Mouse (Mus musculus) WW6 (cell line): ENCODE data around the gene Krt87.

Experiments used
- DNase-seq: peaks from one replicate; pipeline ENCODE4 v3.0.0-alpha.2; 2013; ENCODE audit warnings: low read depth, low spot score

Gene Krt87

DNA sequence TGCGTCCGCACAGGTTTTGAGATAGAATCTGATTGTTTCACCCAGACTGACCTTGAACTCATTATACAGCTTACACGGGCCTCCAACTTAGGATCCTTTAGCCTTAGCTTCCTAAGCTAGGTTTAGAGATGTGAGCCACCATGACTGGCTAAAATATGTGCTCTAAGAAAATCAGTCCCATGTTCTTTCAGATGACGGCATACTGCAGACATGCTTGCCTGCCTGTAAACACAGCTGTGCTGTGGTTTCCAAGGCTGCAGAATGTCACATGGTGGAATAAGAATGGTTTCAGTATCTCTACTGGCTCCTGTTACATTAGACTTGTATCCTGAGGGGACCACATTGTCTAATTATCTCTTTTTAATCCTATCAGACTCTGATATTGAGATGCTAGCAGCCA lies 19.7 kb downstream of the Krt87 start:
- DNase-seq = no peak

DNA sequence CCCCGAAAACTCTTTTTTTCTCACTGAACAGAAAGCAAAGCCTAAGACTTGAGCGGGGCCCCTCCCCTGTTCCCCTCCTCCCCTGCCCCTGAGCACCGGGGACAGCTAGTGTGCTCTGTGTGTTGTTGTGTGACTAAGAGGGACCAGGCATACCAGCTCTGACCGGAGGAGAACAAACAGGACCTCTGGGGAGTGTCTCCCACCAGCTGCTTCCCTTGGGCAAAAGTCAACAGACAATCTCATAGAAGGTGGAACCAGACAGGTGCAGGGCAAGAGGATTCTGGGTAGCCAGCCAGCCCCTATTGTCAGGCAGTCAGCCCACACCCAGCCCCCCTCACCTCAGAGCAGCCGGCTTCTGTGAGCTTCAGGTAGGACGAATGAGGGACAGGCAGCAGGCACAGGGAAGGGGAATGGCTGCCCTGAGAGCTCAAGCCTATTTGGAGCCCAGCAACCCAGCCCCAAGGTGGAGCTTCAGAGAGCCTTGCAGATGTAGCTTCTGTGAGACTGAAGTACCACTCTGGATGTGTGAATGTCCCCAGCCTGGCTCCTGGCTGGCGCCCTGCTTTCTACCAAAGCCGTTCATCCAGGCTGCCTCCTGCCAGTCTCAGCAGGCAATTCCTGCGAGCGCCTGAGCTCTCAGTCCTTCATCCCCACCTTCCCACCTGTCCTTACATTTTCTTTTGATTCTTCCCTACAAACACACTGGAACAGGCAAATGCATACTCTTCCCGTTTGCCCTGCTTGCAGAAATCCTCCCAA lies 23.6 kb downstream of the Krt87 start:
- no peak for DNase-seq

DNA sequence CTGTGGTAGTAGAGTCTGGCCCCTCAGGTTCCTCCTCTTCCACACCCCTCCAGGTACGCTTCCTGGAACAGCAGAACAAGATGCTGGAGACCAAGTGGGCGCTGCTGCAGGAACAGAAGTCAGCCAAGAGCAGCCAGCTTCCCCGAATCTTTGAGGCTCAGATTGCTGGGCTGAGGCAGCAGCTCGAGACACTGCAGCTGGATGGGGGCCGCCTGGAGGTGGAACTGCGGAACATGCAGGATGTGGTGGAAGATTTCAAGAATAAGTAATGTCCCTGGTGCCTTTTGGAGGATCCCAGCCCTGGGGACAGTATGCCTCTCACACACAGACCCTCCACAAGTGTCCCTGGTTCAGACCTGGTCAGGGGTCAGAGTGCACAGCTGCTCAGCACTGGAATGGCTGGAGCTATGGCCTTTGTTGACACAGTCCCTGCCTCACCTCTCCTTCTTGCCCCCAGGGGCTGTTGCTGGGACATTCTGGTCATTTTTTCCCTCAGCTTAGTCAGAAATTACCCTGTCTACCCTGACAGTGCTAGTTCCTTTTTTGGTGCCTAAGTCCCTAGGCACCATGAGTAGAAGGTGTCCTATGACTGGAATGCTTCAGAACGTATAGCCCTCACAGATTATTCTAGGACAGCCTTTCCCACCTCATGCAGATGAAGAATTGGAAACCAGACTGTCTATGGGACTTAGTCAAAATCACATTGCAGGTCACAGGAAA lies 24.5 kb downstream of the Krt87 start:
- DNase-seq = no peak

DNA sequence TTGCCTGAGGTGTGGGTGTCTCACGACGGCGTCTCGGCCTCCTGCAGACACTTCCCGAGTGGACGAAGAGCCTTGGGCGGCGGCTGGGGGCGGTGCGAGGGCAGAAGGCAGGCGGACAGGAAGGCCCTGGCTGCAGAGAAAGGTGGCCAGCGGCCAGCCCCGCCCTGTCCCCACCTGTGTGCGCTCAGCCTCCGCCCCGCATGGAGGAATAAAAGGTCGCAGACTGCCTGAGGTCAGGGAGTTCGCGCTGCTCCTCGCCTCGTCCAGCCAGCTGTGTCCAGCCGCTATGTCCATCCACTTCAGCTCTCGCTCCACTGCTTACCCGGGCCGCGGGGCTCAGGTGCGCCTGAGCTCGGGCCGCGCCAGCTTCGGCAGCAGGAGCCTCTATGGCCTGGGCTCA lies 26.4 kb downstream of the Krt87 start:
- DNase-seq = no peak

DNA sequence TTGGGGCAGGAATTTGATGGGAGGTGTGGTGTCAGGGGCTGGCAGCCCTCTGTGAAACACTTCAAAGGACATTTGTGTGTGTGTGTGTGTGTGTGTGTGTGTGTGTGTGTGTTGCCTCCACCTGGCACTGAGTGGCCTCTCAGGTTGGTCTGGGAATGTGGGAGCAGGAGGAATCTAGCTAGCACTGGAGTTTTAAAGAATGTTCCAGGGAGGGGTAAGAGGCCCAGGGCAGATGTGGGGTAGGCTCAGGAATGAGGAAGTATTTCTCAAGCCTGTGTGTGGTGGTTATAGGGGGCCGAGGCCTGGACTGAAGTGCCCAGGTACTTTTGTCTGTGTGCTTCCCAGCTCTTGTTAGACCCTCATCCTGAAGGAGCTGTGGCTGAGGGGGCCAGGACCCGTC lies 27.8 kb downstream of the Krt87 start, which contains the start of gene Krt7:
Gene Krt7 (plus strand): TSS at position 269 of the 400 bp plus-strand sequence.
- no peak for DNase-seq

DNA sequence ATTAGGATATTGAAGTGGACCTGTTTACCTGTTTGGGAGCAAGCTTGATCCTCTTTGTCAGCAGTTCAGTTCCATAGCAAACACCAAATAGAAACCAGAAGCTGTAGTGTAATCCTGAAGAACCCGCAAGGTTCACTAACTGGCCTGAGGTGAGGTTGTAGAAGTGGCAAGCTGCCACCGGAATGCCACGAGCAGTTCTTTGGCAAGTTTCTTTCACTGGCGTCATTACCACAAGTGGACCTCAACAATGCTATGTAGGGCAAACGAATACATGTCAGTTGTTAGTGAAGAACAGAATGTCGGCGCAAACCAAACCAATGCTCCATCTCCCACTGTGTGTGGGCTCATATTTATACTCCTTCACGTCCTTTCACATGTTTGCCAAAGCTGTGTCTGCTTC lies 40.3 kb downstream of the Krt87 start:
- no peak for DNase-seq

DNA sequence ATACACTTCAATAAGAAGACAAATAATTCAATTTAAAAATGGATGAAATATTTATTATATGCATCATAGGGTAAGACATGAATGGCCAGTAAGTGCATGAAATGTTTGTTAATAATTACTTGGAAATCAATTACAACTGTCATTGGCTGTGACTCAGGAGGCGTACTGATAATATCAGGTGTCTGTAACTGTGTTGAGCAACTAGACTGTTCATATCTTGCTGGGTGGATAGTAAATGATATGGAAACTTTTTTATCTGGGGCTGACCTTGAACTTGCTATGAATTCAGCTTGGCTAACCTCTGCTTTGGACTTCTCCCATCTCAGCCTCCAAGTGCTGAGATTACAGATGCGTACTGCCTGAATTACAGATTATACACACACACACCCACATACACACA lies 40.9 kb downstream of the Krt87 start:
- DNase-seq = no peak

DNA sequence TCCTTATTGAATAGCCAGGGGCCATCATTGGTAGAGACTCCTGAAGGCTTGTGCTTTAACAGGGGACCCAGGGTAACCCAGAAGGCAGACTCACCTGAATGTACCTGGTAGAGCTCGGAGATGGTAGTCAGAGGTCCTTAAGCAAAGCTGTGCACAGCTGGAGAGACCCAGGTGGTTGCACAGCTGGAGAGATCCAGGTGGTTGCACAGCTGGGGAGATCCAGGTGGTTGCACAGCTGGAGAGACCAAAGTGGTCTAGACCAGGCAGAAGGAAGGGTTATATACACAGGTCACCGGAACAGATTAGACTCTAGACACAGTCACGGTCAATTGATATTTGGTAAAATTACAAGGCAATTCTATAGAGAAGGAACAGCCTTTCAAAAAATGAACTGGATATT lies 41.7 kb downstream of the Krt87 start:
- no peak for DNase-seq

DNA sequence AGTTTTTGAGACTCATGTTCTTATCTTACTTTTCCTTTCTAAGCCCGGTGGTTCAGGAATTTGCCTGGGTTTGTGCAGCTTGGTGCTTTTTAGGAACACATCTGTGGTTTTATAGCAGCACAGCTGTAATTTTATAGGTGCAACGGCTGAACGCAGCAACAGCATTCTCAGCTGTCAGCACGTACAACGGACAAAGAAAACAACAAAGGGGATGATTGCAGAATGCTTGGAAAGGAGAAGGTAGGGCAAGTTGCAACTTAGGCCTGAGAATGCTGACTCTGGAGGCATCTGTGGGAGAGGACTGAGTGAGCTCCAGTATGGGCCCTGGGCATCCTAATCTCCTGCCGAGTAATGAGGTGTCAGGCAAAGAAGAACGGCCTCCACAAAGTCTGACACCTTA lies 42.1 kb downstream of the Krt87 start:
- no peak for DNase-seq

DNA sequence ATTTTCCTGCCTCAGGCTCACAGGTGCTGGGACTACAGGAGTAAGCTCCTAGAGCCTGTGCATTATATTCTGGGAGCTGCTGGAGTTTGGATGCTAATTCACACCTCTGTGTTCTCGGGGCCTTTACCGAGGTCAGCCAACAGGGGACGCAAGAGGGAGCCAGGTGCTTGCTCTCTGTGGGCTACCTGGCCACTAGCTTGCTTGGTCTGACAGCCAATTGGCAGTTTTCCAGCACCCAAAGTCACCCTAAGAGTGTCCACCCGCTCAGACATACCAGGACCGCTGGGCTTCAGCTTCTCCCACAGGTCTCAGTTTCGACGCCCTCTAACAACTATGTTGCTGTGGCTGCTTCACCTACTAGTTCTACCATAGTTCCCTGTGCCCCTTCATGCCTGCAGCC lies 43.7 kb downstream of the Krt87 start:
- DNase-seq = no peak

DNA sequence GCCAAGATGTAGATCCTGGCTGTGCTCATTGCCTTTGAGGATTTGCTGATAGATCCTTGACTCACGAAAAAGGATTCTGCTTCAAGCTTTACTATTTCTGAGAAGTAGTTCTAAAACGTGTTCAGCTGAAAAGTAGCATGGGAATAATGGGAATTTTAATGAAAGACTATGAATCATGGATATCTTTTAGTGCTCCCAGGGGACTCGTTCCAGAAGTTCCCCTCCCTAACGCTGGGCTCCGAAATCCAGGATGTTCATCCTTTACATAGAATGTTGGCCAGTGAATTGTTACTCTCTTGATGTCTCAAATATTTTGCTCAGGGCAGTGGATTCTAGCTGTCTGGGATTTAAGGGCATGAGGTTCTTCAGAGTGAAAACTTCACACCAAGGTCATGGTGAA lies 46.4 kb downstream of the Krt87 start:
- no peak for DNase-seq

DNA sequence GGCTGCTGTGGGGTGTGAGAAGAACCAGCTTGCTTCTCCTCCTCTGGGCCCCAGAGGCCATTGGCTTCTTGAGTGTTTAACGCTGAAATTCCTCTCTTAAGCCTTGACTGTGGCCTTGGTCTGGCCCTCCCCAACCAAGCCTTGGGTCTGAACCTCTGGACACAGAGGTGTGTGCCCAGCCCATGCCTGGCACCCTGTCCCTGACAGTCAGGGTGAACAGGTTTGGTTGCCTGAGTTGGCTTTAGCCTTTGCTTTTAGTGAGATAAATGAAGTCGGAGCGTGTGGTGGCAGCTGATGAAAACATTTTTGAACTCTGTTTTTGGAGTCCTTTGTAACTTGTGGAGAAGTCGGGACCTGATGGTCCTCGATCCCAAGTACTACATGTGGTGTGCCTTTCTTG lies 48.4 kb downstream of the Krt87 start:
- no peak for DNase-seq

DNA sequence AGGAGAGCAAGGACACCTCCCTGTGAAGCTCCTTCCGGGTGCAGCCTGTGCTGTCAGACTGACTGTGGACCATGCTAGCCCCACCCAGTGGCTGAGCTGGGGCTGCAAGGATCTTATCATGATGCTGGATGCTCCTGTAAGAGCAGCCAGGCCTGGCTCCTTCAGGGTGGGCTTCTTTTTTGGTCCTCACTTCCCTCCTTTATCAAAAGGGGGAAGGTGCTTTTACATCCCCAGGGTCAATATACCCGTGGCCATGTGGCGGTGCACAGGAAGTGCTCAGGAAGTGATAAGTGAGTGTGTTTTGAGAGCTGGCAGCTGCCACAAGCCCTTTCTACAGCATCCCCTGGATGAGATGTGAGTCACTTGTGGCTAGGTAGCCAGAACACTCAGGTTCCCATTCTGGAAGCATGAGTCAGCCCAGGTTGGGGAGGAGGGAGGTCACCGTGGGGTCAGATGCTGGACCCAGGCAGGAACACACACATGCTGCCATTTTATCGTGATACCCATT lies 50.5 kb downstream of the Krt87 start:
- no peak for DNase-seq

DNA sequence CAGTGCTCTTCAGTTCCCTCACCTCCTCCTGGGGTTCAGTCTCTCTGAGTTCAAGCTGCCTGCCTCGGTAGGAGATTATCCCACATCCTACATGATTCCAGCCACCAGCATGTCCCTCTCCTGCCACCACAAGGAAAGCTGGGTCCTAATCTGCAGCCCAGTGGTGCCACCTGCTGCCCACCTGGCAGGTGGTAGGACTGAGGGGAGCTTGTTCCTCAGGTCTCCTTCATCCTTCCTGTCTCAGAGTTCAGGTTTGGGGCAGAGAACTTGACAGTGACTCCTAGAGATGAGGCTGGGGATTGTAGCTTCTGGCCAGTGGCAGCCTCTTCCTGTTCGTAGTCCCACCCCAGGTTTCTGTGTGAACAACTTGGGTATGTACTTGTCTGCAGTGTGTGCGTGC lies 51.4 kb downstream of the Krt87 start:
- DNase-seq = no peak

DNA sequence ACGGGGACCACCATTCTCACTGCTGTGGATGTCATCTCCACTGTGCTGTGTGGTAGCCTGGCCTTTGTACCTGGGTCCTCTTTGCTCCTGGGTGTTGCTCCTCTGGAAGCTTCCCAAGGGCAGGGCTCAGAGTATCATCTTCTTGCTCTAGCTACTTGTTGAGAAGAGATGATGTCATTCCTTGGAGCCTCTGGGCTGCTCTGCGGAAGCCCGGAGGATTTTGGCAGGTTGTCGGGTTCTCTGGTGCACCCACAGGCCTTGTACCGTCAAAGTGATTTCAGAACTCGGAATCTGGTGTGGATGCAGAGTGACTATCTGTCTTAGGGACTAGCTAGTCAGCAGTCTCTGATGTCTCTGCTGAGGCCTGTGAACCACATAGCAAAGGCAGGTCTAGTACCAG lies 53.5 kb downstream of the Krt87 start:
- no peak for DNase-seq

DNA sequence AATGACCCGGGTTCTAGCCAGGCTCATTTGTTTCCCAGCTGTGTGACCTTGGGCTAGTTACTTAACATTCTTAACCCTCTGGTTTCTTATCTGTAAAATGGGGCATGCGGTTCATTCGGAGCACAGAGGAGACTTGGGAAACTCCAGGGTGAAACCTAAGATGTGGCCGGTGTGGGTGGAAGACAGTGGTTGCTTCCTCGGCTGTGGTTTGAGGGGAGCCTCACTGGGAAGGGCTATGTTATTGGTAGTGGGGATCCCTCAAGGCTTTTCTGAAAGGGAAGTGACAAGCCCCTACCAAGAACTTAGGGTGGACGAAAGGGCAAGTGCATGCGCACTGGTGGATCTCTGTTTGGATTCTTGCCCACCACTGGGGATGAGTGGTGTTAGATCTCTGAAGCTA lies 54.0 kb downstream of the Krt87 start:
- no peak for DNase-seq

DNA sequence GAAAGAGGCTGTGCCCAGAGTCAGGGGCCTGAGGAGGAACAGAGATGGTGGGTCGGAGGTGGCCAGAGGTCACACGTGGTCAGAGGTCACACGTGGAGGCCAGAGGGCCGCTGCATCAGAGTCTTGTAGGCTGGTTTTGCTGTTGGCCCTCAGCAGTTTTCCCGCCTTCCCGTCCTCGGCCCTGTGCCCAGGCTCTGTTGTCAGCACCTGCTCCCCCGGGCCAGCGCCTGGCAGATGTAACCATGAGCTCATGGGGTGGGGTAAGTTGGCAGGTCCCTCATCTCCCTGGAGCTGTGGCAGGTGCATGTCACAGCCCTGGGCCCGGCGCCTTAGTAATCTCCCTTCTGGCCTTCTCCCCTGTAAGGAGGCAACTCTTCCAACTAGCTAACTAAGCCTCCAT lies 55.8 kb downstream of the Krt87 start:
- no peak for DNase-seq

DNA sequence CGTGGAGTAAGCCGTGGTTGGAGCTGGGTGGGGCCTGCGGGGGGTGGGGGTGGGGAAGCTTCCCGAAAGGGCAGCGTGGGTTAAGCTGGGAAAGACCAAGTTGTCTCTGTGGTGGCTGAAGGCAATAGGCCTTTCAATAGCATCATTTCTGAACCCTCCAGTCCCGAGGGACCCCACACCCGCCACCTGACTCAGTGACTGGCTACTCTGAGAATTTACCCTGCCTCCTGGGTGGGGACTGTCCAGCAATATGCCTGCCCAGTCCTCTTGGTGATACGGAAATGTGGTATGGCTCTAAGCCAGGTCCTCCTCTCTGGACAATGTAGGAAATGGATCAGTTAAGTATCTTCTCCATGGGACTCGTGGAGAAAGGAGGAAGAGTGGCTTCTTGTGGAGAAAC lies 56.8 kb downstream of the Krt87 start:
- DNase-seq = no peak
